Mouse (Mus musculus) C2C12 (cell line): ENCODE results near the gene Ilf3.

Experiments used
- CEBPB ChIP-seq: IDR thresholded peaks from one replicate; pipeline ENCODE4 v1.6.1; 2011; ENCODE audit warnings: low read depth, mild to moderate bottlenecking, control low read depth, moderate library complexity
- CTCF ChIP-seq: IDR thresholded peaks from one replicate; pipeline ENCODE4 v1.5.1; 2011; ENCODE audit not compliant: control insufficient read depth, insufficient read depth, insufficient read length
- FOSL1 ChIP-seq: IDR thresholded peaks from one replicate; pipeline ENCODE4 v1.8.0; 2011; ENCODE audit warnings: mild to moderate bottlenecking, low read length; ENCODE audit not compliant: poor library complexity, insufficient read depth, severe bottlenecking
- MAX ChIP-seq: IDR thresholded peaks from one replicate; pipeline ENCODE4 v1.6.1; 2011; ENCODE audit warnings: mild to moderate bottlenecking, control low read depth
- MYOD1 ChIP-seq: IDR thresholded peaks from one replicate; pipeline ENCODE4 v1.6.1; 2011; ENCODE audit warnings: low read depth; ENCODE audit not compliant: control insufficient read depth, insufficient read length

DNA sequence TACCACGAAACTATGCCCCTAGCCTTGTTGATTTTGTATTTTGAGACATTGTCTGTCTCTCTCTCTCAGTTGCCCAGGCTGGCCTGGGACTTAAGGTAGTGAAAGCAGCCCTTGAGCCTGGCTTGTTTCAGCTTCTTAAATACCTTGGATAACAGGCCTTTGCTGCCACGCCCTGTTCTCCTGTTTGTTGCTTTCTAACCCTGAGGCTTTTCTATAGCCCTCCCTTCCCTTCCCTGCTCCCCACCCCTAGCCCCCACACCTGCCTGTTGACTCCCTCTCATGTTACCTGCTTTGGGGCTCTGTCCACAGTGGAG is 14.3 kb upstream of the Ilf3 start:
- TF ChIP-seq CTCF (no peak), CEBPB (no peak), FOSL1 (no peak), MAX (no peak), MYOD1 (no peak)
